Mouse (Mus musculus) 416B (cell line): ENCODE measurements at regions not wholly inside any gene's neighbourhood (a gene's known extent, or its start where the extent isn't known, plus 50 kb on each side); places are given as distances from the start of the nearest gene placed in this dataset.

Source experiments
- DNase-seq: peaks from one replicate; pipeline ENCODE4 v3.0.0; 2011; ENCODE audit warnings: low read depth

GRCm38 (mm10) chr6:118330496-118330895, 88.8 kb downstream of the Bms1 start:
- no peak for DNase-seq

GRCm38 (mm10) chr6:118327458-118327857, 91.8 kb downstream of the Bms1 start:
- DNase-seq = peak; percentile 64

- no peak for DNase-seq
Observed at GRCm38 (mm10) chr6:118325681-118326080, 93.6 kb downstream of the Bms1 start.

- DNase-seq = no peak
Observed at GRCm38 (mm10) chr6:118324559-118324958, 94.7 kb downstream of the Bms1 start.

- no peak for DNase-seq
Observed at GRCm38 (mm10) chr6:118323052-118323451, 96.2 kb downstream of the Bms1 start.

- DNase-seq = no peak
Observed at GRCm38 (mm10) chr6:118322631-118323030, 96.6 kb downstream of the Bms1 start.

- no peak for DNase-seq
Observed at GRCm38 (mm10) chr6:118322061-118322460, 97.2 kb downstream of the Bms1 start.

GRCm38 (mm10) chr6:118320021-118320525, 99.2 kb downstream of the Bms1 start:
- no peak for DNase-seq

- no peak for DNase-seq
Observed at GRCm38 (mm10) chr6:118315881-118316280, 103.4 kb downstream of the Bms1 start.

- no peak for DNase-seq
Observed at GRCm38 (mm10) chr6:118314941-118315687, 104.2 kb downstream of the Bms1 start.

GRCm38 (mm10) chr6:118311081-118311480, 108.2 kb downstream of the Bms1 start:
- DNase-seq = no peak

GRCm38 (mm10) chr6:118309923-118310322, 109.4 kb downstream of the Bms1 start:
- DNase-seq = no peak

- DNase-seq = no peak
Observed at GRCm38 (mm10) chr6:118308586-118308985, 110.7 kb downstream of the Bms1 start.

- DNase-seq = no peak
Observed at GRCm38 (mm10) chr6:118307481-118307880, 110.0 kb upstream of the Ret start.

- no peak for DNase-seq
Observed at GRCm38 (mm10) chr6:118305209-118305608, 107.7 kb upstream of the Ret start.

GRCm38 (mm10) chr6:118302783-118303350, 105.3 kb upstream of the Ret start:
- DNase-seq = no peak

- no peak for DNase-seq
Observed at GRCm38 (mm10) chr6:118301880-118302782, 104.6 kb upstream of the Ret start.

- DNase-seq = no peak
Observed at GRCm38 (mm10) chr6:118300781-118301180, 103.3 kb upstream of the Ret start.

GRCm38 (mm10) chr6:118297576-118297975, 100.1 kb upstream of the Ret start:
- no peak for DNase-seq

GRCm38 (mm10) chr6:118293986-118294385, 96.5 kb upstream of the Ret start:
- no peak for DNase-seq

GRCm38 (mm10) chr6:118292928-118293327, 95.4 kb upstream of the Ret start:
- no peak for DNase-seq

GRCm38 (mm10) chr6:118292272-118292671, 94.8 kb upstream of the Ret start:
- no peak for DNase-seq

GRCm38 (mm10) chr6:118291426-118291825, 93.9 kb upstream of the Ret start:
- no peak for DNase-seq
